Mouse (Mus musculus) MEL (cell line): ENCODE measurements around the gene Fam71a. TPM values are rescaled to one million over a fixed set of nuclear protein-coding genes. Genes with fewer than 3 reads are reported as not detected.
A peak's percentile ranks its signal among the peaks of the same experiment; 100 is the strongest.

Experiments
- DNase-seq: peaks from one replicate; pipeline ENCODE4 v3.0.0; 2011; ENCODE audit warnings: low read depth, low spot score
- H3K27ac ChIP-seq: 2 replicates; pipeline ENCODE4 v1.5.1; 2012; ENCODE audit warnings: low read depth, mild to moderate bottlenecking, control low read depth, low read length, moderate library complexity; ENCODE audit not compliant: control insufficient read depth
- H3K27me3 ChIP-seq, 2 experiments: fragments of 150-350 bp in 1 of 2; sonication (generic) in 1 of 2; 2 replicates each; pipeline ENCODE4 v1.6.1; 2012; ENCODE audit warnings: low read length in 2 of 2, mild to moderate bottlenecking in 2 of 2, improper control_type of control experiment in 1 of 2, moderate library complexity in 1 of 2; ENCODE audit not compliant: insufficient read depth in 2 of 2, control insufficient read depth in 1 of 2
- H3K36me3 ChIP-seq, 2 experiments: 2 replicates each; pipeline ENCODE4 v1.6.1; 2012 to 2014; ENCODE audit warnings: low read length in 2 of 2, improper control_type of control experiment in 1 of 2, inconsistent platforms in 1 of 2, mild to moderate bottlenecking in 1 of 2; ENCODE audit not compliant: insufficient read depth in 2 of 2, control insufficient read depth in 1 of 2
- H3K4me1 ChIP-seq, 2 experiments: fragments of 150-350 bp in 1 of 2; sonication (generic) in 1 of 2; 2 replicates each; pipeline ENCODE4 v1.6.1; 2012; ENCODE audit warnings: low read length in 2 of 2, improper control_type of control experiment in 1 of 2, mild to moderate bottlenecking in 1 of 2; ENCODE audit not compliant: insufficient read depth in 2 of 2, control insufficient read depth in 1 of 2
- H3K4me3 ChIP-seq, 2 experiments: fragments of 150-350 bp in 1 of 2; sonication (generic) in 1 of 2; 2 replicates each; pipeline ENCODE4 v1.5.1; 2012; ENCODE audit warnings: low read depth in 2 of 2, low read length in 2 of 2, mild to moderate bottlenecking in 2 of 2, moderate library complexity in 2 of 2, control low read depth in 1 of 2, improper control_type of control experiment in 1 of 2; ENCODE audit not compliant: control insufficient read depth in 1 of 2, insufficient read depth in 1 of 2
- H3K79me2 ChIP-seq: 2 replicates; pipeline ENCODE4 v1.6.1; 2012; ENCODE audit warnings: mild to moderate bottlenecking, low read length, moderate library complexity; ENCODE audit not compliant: control insufficient read depth, poor library complexity, insufficient read depth
- H3K9ac ChIP-seq: 2 replicates; pipeline ENCODE4 v1.6.1; 2012; ENCODE audit warnings: low read depth, mild to moderate bottlenecking, control low read depth, low read length, moderate library complexity; ENCODE audit not compliant: control insufficient read depth, poor library complexity, severe bottlenecking
- H3K9me3 ChIP-seq: fragments of 150-350 bp; sonication (generic); replicated peaks from 2 replicates; pipeline ENCODE4 v1.6.1; 2012; ENCODE audit warnings: mild to moderate bottlenecking, low read length, improper control_type of control experiment, moderate library complexity; ENCODE audit not compliant: insufficient read depth
- BHLHE40 ChIP-seq: IDR thresholded peaks from 2 replicates; pipeline ENCODE4 v1.6.1; 2012; ENCODE audit warnings: low read depth, mild to moderate bottlenecking, inconsistent platforms, low read length, improper control_type of control experiment, borderline replicate concordance
- CHD2 ChIP-seq: IDR thresholded peaks from 2 replicates; pipeline ENCODE4 v1.6.1; 2011; ENCODE audit warnings: low read length, improper control_type of control experiment
- E2F4 ChIP-seq: IDR thresholded peaks from 2 replicates; pipeline ENCODE4 v1.6.1; 2011; ENCODE audit warnings: low read depth, low read length, improper control_type of control experiment, borderline replicate concordance
- ELF1 ChIP-seq: IDR thresholded peaks from 2 replicates; pipeline ENCODE4 v1.6.1; 2014; ENCODE audit warnings: low read depth, mild to moderate bottlenecking, inconsistent platforms, low read length, improper control_type of control experiment, moderate library complexity
- ETS1 ChIP-seq: IDR thresholded peaks from 2 replicates; pipeline ENCODE4 v1.6.1; 2012; ENCODE audit warnings: low read depth, mild to moderate bottlenecking, inconsistent platforms, low read length, improper control_type of control experiment, moderate library complexity
- GABPA ChIP-seq: IDR thresholded peaks from 2 replicates; pipeline ENCODE4 v1.6.1; 2012; ENCODE audit warnings: low read depth, mild to moderate bottlenecking, inconsistent platforms, low read length, improper control_type of control experiment, moderate library complexity
- GATA1 ChIP-seq: IDR thresholded peaks from 2 replicates; pipeline ENCODE4 v1.6.1; 2011; ENCODE audit warnings: low read depth, low read length, improper control_type of control experiment
- MXI1 ChIP-seq: IDR thresholded peaks from 2 replicates; pipeline ENCODE4 v1.6.1; 2011; ENCODE audit warnings: mild to moderate bottlenecking, low read depth, low read length, improper control_type of control experiment
- MYB ChIP-seq: IDR thresholded peaks from 2 replicates; pipeline ENCODE4 v1.6.1; 2011; ENCODE audit warnings: mild to moderate bottlenecking, low read depth, low read length, improper control_type of control experiment
- MYC ChIP-seq: IDR thresholded peaks from 2 replicates; pipeline ENCODE4 v1.6.1; 2011; ENCODE audit warnings: low read depth, mild to moderate bottlenecking, low read length, improper control_type of control experiment, moderate library complexity
- NELFE ChIP-seq: IDR thresholded peaks from 2 replicates; pipeline ENCODE4 v1.6.1; 2011; ENCODE audit warnings: low read depth, low read length, improper control_type of control experiment
- POLR2AphosphoS2 ChIP-seq: IDR thresholded peaks from 2 replicates; pipeline ENCODE4 v1.6.1; 2011; ENCODE audit warnings: low read length, improper control_type of control experiment
- RAD21 ChIP-seq: IDR thresholded peaks from 2 replicates; pipeline ENCODE4 v1.6.1; 2011; ENCODE audit warnings: mild to moderate bottlenecking, low read depth, low read length, improper control_type of control experiment
- RCOR1 ChIP-seq: IDR thresholded peaks from 2 replicates; pipeline ENCODE4 v1.6.1; 2012; ENCODE audit warnings: low read depth, mild to moderate bottlenecking, inconsistent platforms, low read length, improper control_type of control experiment
- SIN3A ChIP-seq: IDR thresholded peaks from 2 replicates; pipeline ENCODE4 v1.6.1; 2012; ENCODE audit warnings: low read length, improper control_type of control experiment, inconsistent platforms
- TCF12 ChIP-seq: IDR thresholded peaks from 2 replicates; pipeline ENCODE4 v1.6.1; 2014; ENCODE audit warnings: low read depth, mild to moderate bottlenecking, inconsistent platforms, low read length, improper control_type of control experiment, moderate library complexity
- USF1 ChIP-seq: IDR thresholded peaks from 2 replicates; pipeline ENCODE4 v1.6.1; 2014; ENCODE audit warnings: low read depth, mild to moderate bottlenecking, inconsistent platforms, low read length, improper control_type of control experiment, moderate library complexity
- polyA plus RNA-seq, 2 experiments: library from polyadenylated mRNA; stranded (reverse) in 1 of 2; unstranded in 1 of 2; fragments of >175 nt in 1 of 2; fragments of >200 nt in 1 of 2; gene quantifications; 2 replicates each; pipeline versions ENCODE4 v1.2.1 to v1.2.4; 2012; ENCODE audit warnings: low replicate concordance in 2 of 2, low read depth in 1 of 2; ENCODE audit not compliant: insufficient read length in 2 of 2, insufficient read depth in 1 of 2, missing spikeins in 1 of 2
- total RNA-seq: library from RNA; depleted of rRNA; stranded (reverse); fragments of 300-350 nt; gene quantifications from 2 replicates; pipeline ENCODE4 v1.2.3, GENCODE M21; 2012

Gene Fam71a
- total and polyA plus RNA-seq, 3 experiments = not detected

DNA sequence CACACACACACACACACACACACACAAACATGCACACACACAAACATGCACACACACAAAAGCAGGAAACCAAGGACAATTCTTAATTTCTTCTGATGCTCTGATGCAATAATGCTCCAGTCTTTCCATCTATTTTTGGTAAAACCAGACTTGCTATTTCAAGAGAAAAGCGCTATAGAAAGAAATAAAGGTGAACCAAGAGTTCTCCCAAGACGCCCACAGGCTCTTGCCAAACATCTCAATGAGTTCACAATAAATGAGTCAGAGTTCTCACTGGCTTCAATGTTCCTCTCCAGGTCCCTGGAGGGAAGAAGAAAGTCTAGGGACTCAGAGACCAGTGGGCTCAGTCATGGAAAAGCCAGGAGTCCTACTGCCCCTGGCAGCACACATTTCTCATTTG lies 40.9 kb downstream of the Fam71a start:
- no peak overlapping the region for H3K9ac ChIP-seq
- peaks cover 4 to 32% of the 10 kb centered on the region in 2 experiments for H3K4me1 ChIP-seq
- H3K79me2 ChIP-seq = no peaks in the 10 kb centered on the region
- H3K27me3 ChIP-seq = no peaks in the 10 kb centered on the region
- DNase-seq = no peak
- no peak overlapping the region for H3K4me3 ChIP-seq
- no peaks in the 10 kb centered on the region for H3K9me3 ChIP-seq
- H3K36me3 ChIP-seq = peaks cover 0 to 13% of the 10 kb centered on the region in 2 experiments; a peak in 2 of 4 replicates
- H3K27ac ChIP-seq = no peak overlapping the region
- TF ChIP-seq E2F4 (no peak), BHLHE40 (no peak), RCOR1 (no peak), POLR2AphosphoS2 (no peak), NELFE (no peak), RAD21 (no peak)

DNA sequence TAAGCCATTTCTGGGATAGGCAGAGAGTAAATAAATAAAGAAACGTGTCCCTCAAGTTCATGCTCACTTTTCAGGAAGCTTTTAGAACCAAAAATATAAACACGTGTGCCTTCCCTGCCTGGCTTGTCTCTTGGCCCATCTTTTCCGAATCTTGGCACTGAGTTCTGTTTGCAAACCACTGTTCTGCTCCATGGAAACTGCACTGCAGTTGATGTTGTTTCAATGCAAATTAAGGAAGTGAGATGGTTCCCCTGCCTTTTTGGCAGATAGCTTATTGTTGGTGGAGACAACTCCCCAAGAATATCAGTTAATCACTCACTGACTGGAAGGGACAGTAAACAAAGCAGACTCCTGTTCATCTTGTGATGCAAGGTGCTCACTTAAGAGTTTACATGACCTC lies 41.9 kb downstream of the Fam71a start:
- peaks cover 4 to 32% of the 10 kb centered on the region in 2 experiments for H3K4me1 ChIP-seq
- no peak for TF ChIP-seq GABPA
- no peak for TF ChIP-seq CHD2
- TF ChIP-seq USF1 = no peak
- peak; percentile 80 for TF ChIP-seq MXI1
- no peak for TF ChIP-seq E2F4
- 0 out of 2 replicates have a peak, but pooled peaks have one; percentile 5 for TF ChIP-seq TCF12
- TF ChIP-seq SIN3A = peak; percentile 76; the same call in 1 of the 2 replicates
- 0 out of 2 replicates have a peak, but pooled peaks have one; percentile 48 for TF ChIP-seq ETS1
- TF ChIP-seq MYC = peak; percentile 44; the same call in 1 of the 2 replicates
- 0 out of 2 replicates have a peak, but pooled peaks have one; percentile 20 for TF ChIP-seq GATA1
- no peak for TF ChIP-seq MYB
- 0 out of 2 replicates have a peak, but pooled peaks have one; percentile 13 for TF ChIP-seq ELF1

More for the DNA sequence above, 41.9 kb downstream of the Fam71a start:
- no peaks in the 10 kb centered on the region for H3K9me3 ChIP-seq
- H3K27ac ChIP-seq = no peak overlapping the region
- peaks cover 0 to 13% of the 10 kb centered on the region in 2 experiments; a peak in 2 of 4 replicates for H3K36me3 ChIP-seq
- DNase-seq = peak; percentile 86
- H3K4me3 ChIP-seq = no peak overlapping the region
- no peaks in the 10 kb centered on the region for H3K79me2 ChIP-seq
- no peaks in the 10 kb centered on the region for H3K27me3 ChIP-seq
- no peak overlapping the region for H3K9ac ChIP-seq
